Mouse (Mus musculus) heart, postnatal 14 days (tissue): ENCODE data around the gene Scfd2. TPM values are rescaled to one million over a fixed set of nuclear protein-coding genes. Genes with fewer than 3 reads are reported as not detected.

Experiments
- DNase-seq, 2 experiments: peaks; one replicate each; pipeline ENCODE4 v3.0.0; 2021 to 2022
- intact Hi-C: fragments of 180-260 bp; cut with DNase I; formaldehyde crosslinking; loops from one replicate; pipeline ENCODE4 v1.15.1; 2025
- total RNA-seq, 2 experiments: library from RNA; stranded (reverse); gene quantifications; 2 replicates each; pipeline ENCODE4 v1.2.3; 2021

The Scfd2 gene
- total RNA-seq, 2 experiments from 2014 or later: 11.7 to 13.4 TPM

DNA sequence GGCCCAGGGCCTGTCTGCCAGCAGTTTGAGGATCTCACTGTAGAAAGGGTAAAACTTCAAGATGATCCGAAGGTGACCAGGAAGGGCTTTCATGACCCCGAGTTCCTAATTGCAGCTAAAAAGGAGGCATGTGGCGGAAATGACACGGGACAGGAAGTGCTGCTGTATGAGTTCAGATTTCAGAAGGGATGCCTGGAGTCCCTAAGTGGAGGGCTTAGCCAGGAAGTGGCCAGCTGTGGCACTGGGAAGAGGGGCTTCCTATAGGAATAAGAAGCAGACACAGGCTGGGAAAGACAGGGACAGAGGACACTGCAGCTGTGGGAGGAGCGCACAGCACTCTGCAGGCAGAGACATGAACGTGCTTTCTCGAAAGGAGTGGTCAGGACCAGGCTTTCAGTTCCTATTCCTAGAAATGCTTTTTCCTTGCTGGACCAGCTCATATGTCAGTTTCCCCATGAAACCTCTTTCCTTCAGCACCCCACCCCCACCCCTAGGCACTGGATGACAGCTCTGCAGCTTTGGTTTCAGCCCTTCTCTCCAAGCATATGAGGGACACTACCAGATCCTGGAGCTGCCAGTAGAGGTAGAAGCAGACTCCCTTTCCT lies 277.7 kb downstream of the Scfd2 start:
- DNase-seq: no peak
- intact Hi-C loops: loop anchor here (5.0 kb wide), 1 partner anchor 37 kb away; no protein-coding TSS in a partner anchor

DNA sequence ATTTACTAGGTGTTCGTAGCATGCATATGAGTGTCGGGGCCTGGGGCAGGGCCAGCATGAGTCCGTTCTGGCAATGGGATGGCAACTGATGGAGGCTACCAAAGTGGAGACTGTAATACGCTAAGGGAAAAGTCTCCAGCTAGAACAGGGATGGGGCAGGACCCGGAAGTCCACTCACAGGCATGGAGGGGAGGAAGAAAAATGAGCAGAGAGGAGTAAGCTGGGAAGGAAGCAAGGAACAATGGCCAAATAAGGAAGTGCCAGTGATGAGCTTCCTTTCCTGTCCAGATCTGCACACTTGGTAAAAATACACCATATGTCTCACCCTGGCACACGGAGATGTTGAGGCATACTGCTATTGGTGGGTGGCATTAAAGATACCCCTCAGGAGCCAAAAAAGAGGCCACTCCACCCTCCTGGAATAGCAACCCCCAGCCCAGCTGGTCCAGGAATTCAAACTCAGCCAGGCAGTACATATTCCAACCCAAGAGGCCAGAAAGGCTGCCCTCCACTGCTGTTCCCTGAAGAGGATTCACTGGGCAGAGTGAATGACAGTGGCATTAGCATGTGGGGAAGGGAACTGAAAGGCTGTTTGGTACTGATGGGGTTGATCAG lies 278.8 kb downstream of the Scfd2 start:
- intact Hi-C loops: loop anchor here (5.0 kb wide), 1 partner anchor 35 kb away; no protein-coding TSS in a partner anchor
- no peak for DNase-seq

DNA sequence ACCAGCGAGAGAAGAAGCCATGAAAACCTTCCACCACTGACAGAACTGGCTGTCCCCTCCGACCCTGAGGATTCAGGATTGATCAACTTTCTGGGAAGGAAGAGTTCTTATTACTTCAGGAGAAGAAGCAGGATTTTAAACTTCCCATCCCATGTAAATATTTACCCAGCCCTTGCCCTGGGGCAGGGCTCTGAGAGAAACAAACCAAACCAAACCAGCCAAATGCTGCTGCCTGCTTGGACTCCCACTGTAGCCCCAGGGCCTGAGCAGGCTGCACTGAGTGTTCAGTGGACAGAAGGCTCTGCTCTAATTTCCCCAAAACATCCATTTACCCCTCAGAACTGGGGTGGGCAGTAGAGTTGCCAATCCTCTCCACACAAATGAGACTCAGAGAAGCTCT lies 280.6 kb downstream of the Scfd2 start:
- intact Hi-C loops: loop anchor here (5.0 kb wide), 1 partner anchor 34 kb away; no protein-coding TSS in a partner anchor
- DNase-seq: no peak

DNA sequence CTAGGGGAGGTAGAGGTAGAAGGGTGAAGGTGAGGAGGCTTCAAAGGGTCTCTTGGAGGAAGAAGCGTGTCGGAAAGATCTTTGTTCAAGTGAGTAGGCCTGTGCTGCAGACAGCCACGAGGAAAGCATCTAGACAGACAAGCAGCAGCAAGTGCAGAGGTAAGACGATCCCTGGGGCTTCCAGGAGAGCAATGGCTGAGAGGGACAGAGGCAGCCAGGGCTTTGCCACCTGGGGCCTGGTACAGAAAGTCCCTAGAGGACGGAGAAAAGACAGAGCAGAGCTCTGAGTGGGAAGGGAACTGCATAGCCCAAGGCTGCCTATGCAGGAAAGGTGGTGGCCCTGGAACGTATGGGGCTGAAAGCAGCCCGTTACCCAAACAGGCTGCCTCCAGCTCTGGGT lies 281.3 kb downstream of the Scfd2 start:
- no peak for DNase-seq
- intact Hi-C loops: loop anchor here (5.0 kb wide), 1 partner anchor 33 kb away; no protein-coding TSS in a partner anchor

DNA sequence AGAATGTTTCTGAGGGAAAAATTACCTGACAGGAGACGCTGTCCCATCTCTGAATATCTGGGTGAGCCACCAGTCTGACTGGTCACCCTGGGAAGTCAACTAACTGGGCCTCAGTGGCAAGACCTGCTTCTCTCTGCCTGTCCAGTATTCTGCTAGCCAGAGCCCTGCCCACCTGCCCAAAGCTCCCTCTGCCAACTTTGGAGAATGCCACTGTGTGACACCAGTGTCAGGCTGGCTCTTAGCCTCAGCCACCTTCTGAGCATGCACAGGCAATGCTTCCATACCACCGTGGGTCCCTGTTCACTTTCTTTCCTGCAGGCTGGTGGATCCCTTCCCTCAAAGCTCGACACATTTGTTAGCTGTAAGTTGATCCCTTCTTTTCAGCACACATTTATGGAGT lies 281.8 kb downstream of the Scfd2 start:
- DNase-seq: no peak
- intact Hi-C loops: loop anchor here (5.0 kb wide), 1 partner anchor 32 kb away; no protein-coding TSS in a partner anchor

DNA sequence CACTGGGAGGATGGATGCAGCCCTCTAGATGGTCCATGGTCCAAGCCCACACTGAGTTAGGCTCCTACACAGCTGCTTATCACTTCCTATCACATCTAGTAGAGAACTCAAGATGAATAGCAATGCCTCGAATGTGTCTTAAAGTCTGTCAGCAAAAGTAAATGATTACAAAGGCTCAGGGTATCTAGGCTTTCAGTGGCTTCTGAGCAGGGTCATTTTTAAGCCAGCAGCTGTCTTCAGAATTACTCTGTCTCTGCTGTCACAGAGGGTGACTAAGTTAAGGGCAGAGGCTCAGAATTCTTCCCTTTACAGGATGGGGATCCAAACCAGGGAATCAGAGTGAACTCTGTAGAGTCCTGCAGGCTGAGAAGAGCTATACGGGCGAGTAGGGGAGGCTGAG lies 284.6 kb downstream of the Scfd2 start:
- DNase-seq: no peak
- intact Hi-C loops: no loop called here

DNA sequence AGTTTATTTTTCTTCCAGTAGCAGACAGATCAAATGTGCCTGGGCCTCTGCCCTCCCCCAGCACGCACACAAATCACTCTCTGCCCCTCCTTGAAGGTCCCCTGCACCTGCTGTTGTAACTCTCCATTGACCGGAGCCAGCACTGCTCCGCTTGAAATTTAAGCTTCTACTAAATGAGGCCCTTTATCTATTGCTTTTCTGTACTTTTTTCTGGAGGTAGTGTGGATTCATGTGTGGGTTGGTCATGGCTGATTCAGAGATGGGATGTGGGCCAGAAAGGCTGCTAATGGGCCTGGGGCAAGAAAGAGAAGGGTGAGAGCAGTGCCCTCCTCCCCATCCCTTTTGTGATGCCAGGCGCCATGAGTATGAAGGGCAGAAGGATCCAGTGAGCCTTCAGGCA lies 285.1 kb downstream of the Scfd2 start:
- intact Hi-C loops: no loop called here

DNA sequence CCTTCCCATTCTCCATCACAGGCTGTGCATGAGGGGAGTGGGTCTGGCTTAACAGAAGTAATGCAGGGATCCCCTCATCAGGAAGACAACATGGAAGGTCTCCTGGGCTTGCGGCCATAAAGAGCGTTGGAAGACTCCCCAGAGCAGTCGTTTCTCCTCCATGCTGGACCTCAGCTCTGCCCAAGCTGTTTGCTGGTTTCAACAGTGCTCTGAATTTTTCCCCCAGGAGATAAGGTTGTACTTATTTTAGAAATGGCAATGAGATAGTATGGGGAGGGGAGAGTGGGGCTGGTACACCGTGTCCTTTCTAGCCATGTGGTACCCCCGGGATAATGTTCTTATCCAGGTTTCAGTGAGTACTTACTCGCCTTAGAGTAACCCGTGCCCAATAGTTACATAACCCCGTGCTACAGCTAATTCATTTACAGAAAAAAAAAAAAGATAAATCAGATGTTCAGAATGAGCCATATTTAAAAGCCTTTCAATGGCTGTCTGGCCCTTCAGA lies 285.9 kb downstream of the Scfd2 start:
- DNase-seq: no peak
- intact Hi-C loops: no loop called here

More for the DNA sequence above, 285.1 kb downstream of the Scfd2 start:
- DNase-seq: no peak

DNA sequence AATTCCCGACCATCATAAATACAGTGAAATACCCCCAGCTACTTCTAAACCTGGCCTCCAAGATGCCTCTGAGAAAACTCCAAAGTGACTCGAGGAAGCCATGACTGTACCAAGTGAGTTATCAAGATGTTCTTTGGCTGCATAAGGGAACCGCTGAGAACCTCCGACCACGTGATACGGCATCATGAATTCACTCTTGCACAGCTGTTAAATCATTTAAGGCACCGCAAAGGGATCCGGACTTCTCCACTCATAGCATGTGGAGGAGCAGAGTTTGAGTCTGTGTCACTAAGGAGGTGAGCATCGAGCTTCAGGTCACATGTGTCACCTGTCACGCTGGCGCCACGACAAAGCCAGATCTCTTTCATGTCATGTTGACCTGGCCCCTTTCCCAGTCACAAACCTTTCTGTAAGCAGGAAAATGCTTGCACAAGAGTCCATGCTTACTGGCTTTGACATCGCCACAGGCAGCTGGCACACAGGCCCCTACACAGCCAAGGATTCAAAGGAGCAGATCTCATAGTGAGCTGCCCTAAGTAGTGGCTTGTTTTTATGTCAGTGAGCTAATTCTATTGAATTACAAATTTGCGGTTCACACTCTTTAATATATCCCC lies 287.0 kb downstream of the Scfd2 start:
- intact Hi-C loops: no loop called here
- no peak for DNase-seq

DNA sequence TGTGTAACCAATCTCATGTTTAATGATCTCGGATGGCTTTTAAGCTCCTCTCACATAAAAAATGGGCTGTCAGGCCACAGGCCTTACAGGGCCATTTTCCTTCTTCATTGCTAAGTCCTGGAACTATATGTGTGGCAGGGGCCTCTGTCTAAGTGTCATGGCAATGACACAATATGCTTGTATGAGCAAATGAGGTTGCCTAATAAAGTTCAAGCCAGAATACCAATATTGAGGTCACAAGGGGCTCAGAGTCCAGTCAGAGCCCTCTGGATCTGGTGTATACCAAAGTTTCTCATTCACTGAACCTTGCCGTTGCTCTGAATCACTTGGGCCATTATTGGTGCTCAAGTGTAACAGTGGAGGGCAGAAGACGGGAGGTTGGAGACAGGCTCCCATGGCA lies 288.9 kb downstream of the Scfd2 start:
- intact Hi-C loops: no loop called here
- DNase-seq: no peak

DNA sequence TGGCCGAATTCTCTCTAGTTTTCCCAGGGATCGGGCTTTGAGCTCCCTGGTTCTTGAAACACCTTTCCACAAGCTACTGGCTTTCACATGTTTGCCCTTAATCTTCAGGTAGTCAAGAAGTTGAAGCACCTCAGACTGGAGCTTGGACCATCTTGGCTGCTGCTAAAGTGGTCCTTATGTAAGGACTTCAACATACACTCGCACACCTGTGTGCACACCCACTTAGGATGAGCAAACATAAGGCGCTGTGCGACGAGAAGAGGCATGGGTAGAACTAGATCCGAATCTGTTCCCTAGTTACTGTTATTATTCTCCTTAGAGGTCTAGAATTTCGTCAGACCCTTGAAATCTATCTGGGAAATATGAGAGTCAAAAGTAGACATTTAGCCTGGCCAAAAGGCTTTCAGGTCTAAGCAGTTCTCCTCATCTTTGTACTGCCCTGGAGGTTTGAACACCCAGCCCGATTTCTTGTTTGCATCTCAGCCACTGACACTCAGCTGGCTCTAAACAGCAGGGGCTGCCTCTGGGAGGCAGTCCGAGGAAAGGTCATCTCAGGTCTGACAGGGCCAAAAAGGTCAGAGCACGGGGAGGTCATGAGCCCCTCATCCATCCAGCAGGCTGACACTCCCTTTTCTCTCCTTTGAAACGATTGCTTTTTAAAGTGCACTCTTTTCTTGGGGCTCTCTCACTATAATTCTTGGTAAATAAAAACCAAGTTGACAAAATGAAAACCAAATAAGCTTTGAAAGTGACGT lies 290.5 kb downstream of the Scfd2 start:
- intact Hi-C loops: no loop called here

DNA sequence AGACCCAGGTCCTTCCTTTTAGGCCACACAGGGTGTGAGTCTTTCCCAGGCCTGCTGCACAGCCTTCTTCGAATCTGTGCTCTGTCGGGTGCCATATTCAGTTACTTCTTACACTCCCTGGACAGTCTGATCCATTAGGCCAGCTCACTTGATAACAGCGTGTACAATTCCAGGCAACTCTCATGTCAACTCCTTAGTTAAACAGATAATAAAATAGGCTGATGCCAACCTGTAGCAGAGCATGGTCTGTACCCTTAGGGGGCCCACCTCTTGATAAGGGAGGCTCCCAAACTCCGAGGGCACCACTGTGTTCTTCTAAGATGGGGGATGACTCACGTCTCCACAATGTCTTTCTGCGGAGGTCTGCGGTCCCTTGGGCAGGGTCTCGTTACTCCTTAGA lies 291.3 kb downstream of the Scfd2 start:
- intact Hi-C loops: no loop called here
- DNase-seq: no peak

More for the DNA sequence above, 290.5 kb downstream of the Scfd2 start:
- DNase-seq: no peak

DNA sequence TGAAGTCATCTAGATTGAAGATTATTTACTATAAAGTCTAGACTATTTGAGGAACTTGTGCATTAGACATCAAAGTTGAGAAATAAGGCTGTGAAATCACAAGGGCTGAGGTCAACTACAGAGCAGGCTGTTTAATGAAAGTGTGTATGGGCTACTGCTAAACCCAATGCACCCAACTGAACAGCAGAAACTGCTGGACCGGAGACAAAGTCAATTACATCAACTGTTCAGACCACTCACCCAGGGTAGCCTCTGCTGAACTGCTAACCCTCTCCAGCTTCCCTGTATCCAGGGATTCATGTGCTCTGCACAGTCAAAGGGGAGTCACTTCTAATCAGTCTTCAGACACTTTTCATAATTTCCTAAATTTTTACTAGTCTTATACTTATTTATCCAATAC lies 292.2 kb downstream of the Scfd2 start:
- no peak for DNase-seq
- intact Hi-C loops: no loop called here

DNA sequence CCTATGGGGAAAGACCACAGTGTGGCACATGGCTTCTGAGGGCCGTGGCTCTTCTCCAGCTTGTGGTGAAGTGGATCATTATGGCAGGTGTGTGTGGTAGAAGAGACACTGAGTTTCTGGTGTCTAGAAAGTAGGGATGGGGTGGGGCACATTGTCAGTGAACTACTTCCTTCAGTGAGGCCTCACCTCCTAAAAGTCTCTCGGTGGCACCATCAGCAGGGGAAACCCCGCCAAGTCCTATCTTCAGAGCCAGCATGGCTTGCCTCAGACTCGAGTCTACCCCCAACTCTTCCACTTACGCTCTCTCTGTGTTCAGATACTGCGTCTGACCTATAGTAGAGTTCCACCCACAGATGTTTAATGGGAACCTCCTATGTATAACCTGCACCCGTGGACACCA lies 297.8 kb downstream of the Scfd2 start:
- DNase-seq: no peak
- intact Hi-C loops: no loop called here

DNA sequence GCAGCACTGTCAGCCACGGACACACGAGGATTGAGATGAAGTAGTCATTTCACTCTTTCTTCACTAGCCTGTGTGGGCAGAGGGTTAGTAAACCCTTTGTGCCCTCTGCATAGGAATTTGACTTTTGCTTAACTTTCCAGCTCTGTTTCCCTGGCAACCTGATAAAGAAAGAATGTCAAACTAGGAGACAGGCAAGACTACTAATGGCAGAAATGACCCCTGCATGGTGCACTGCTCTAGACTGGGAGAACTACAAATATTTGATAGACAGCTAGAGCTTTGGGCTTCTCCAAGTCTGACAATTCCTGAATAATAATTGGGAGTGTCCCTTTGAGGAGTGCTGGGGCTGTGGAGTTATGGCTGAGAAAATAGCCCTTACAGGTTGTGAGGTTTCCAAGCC lies 301.0 kb downstream of the Scfd2 start:
- no peak for DNase-seq
- intact Hi-C loops: no loop called here

DNA sequence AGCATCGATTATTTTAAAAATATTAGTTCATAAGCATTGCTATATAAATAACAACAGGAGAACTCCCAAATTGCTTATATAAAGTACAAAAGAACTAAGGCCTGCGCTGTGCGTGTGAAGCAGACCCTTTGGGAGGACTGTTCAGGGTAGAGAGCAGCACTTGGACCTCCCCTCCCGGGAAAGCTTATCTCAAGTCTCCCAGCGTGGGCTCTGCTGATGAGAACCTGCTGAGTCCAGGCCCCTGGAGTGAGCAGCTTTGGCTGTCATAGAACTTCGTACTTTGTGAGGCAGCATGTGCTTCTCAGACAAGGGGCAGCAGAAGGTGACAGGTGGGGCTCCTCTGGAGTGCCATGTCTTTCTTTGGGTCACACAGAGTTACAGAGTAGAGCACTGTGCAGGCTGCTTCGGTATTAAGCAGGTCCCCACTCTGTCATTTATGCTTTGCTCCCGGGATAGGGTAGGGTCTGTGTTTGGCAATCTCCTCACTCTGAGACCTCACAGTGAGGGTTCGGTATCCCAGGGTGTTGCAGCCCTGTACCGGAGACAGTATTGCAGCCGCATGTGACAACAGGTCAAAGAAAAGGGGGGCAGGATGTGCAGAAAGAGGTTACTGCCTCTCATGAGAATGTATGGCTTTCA lies 301.7 kb downstream of the Scfd2 start:
- intact Hi-C loops: no loop called here
- DNase-seq: no peak

DNA sequence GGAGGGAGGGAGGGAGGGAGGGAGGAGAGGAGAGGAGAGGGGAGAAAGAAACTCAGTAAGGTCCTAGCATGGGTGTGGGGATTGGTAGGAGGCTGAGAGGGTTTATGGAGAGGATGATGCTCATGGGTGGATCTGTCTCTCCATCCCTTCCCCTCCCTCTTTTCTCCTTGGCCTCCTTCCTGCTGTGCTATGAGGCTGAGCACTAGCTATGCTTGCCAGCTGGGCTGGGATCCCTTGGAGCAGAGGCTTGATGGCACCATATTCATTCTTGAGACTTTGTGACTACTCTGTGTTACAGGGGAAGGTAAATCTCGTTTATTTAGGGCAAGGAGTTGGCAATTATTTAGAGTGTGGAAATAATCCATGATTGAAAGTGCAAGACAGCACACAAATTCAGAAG lies 302.6 kb downstream of the Scfd2 start:
- intact Hi-C loops: no loop called here
- DNase-seq: no peak

DNA sequence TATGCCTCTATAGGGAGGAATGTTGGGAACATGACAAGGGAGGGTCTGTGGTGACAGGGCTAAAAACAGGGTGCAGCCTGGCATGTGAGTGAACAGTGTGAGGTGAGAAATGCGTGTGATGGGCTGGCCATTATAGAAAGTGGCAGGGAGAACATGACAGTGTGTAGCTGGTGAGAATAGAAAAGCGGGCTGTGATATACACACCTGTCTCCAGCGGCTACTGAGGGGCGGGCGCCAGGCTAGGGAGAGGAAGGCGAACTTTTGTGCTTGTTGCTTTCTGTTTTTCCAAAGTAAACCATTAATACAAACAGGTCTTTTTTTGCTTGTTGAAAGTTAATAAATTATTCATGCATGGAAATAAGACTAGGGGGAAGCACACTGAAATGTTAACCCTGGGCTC lies 304.2 kb downstream of the Scfd2 start:
- intact Hi-C loops: no loop called here

DNA sequence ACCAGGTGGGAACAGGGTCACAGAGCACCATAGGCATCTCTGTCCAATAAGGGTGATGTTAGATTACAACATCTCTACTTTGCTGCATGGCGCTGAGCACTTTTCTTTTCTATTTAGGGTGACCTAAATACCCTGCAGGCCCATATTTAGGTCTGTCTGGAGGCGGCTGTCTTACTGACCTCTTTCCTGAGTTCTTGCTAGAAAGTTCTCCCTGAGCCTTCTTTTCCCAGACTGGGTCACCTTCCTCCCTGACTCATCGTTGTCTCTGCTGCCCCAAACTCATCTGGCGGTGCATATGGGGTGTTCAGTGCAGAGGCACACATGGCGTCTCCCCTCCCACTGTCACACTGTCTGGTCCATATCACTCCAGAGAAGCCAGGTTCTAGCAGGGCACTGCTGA lies 305.4 kb downstream of the Scfd2 start:
- intact Hi-C loops: no loop called here
- no peak for DNase-seq

More for the DNA sequence above, 304.2 kb downstream of the Scfd2 start:
- DNase-seq: no peak

DNA sequence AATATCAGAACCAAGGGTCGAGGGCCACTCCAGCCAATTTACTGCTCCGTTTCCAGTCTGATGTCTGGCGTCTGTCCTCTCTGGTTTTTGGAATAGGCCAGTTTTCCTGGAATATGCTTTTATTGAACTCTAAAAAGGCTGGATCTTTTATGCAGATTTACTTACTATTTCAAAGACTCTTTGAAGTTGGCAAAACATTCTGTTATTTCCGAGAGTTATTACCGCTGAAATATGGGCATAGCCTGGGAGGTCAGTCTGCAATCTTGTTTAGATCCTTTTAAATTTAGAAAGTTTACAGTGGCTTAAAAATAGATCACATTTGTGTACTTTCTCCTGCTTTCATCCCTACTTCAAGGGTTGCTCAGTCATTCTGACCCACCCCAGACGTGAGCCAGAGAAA lies 307.1 kb downstream of the Scfd2 start:
- no peak for DNase-seq

DNA sequence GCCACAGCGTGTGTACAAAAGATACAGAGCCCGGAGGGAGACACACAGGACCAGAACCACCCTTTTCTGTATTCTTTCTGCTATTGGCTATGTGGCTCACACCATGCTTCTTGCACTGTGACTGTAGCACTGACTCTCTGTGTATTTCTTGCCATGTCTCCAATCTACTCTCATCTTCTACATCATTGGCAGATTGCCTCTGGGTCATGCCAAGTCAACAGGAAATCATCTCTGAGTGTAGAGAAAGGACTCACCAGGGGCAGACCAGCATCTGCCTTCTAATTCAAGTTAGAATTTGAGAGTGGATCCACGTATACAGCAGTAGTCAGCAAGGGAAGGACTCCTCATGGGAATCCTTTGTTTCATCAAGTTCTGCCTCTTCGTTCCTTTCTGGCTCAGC lies 308.9 kb downstream of the Scfd2 start:
- intact Hi-C loops: no loop called here
- no peak for DNase-seq

More for the DNA sequence above, 307.1 kb downstream of the Scfd2 start:
- intact Hi-C loops: no loop called here
